7 mouse cellular contexts compared by ENCODE assay signal in the genomic region with DNA sequence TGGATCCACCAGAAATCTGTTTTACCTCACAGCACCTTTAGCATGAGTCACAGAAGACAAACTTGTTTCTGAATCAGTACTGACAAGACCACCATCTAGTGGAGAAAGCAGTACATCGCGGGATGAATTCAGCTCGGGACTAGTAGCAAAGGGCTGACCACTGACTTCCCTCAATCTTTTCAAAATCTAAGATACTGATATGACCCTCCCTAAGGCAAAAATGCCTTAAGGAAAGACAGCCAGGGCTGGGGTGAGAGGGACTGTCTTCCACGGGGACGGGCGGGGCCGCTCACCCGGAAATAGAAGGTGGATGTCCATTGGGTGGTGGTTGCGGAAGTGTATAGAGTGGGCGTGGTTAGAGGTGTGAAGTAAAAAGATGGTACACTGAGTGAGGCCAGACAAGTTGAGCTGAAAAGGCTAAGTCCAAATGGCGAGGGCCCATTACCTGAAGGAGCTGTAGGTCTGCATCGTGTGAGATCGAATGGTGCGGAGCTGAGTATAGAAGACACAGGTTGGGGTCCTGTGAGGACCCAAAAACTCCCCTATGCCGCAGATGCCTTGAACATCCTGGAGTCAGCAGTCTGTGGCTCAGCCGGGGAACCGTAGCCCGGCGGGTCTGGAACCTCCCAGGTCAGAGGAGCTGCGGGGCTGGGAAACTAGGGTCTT. TPM values are rescaled to one million over a fixed set of nuclear protein-coding genes. Genes with fewer than 3 reads are reported as not detected.
DNase-seq lines count a peak whose midpoint lies in the region; ATAC-seq lines count a peak whose summit lies in the region.

Gene Zfp677 (plus strand): TSS at position 358 of the 666 bp plus-strand sequence.

- no peaks in the 10 kb centered on the region for H3K9me3 ChIP-seq in embryonic facial prominence, embryonic 11.5 days (replicated peaks; ENCODE audit: control insufficient read depth, low read length)
- no peaks in the 10 kb centered on the region for H3K9me3 ChIP-seq in intestine, embryonic 16.5 days (ENCODE audit: control insufficient read depth, low read length)
- no peaks in the 10 kb centered on the region for H3K9me3 ChIP-seq in midbrain, embryonic 10.5 days (replicated peaks)

- H3K36me3 ChIP-seq in embryonic facial prominence, embryonic 11.5 days (replicated peaks; ENCODE audit: control insufficient read depth, insufficient read depth, low read depth, low read length) = no peaks in the 10 kb centered on the region
- H3K36me3 ChIP-seq in intestine, embryonic 16.5 days (ENCODE audit: control insufficient read depth, insufficient read depth, low read length) = no peaks in the 10 kb centered on the region
- no peaks in the 10 kb centered on the region for H3K36me3 ChIP-seq in midbrain, embryonic 10.5 days

- H3K27me3 ChIP-seq in embryonic facial prominence, embryonic 11.5 days (ENCODE audit: control insufficient read depth, insufficient read depth, low read length) = no peaks in the 10 kb centered on the region
- H3K27me3 ChIP-seq in intestine, embryonic 16.5 days (replicated peaks; ENCODE audit: control insufficient read depth, insufficient read depth, low read length) = no peaks in the 10 kb centered on the region
- H3K27me3 ChIP-seq in midbrain, embryonic 10.5 days (ENCODE audit: low read depth, poor library complexity, severe bottlenecking) = no peaks in the 10 kb centered on the region

- DNase-seq in adrenal gland, postnatal 25 days = peak; percentile 63
- DNase-seq in embryonic facial prominence, embryonic 11.5 days (ENCODE audit: low spot score) = peak; percentile 66
- DNase-seq in gonadal fat pad, adult 2 months (ENCODE audit: low read depth) = peak; percentile 67
- peak; percentile 26 for DNase-seq in left cerebral cortex, postnatal 36 days (ENCODE audit: low spot score in 2 of 2)
- peak; percentile 75 for DNase-seq in midbrain, embryonic 10.5 days (ENCODE audit: low spot score)
- peak; percentile 20 to 23 for DNase-seq in right cerebral cortex, postnatal 36 days (ENCODE audit: low spot score in 2 of 2)

- peak within 1 kb of the TSS; percentile 60 for H3K9ac ChIP-seq in embryonic facial prominence, embryonic 11.5 days (replicated peaks; ENCODE audit: low read length)
- peak within 1 kb of the TSS; percentile 61 for H3K9ac ChIP-seq in intestine, embryonic 16.5 days (ENCODE audit: low read depth, low read length)

- H3K4me2 ChIP-seq in embryonic facial prominence, embryonic 11.5 days (ENCODE audit: low read depth, low read length) = peak within 1 kb of the TSS; percentile 81
- peak within 1 kb of the TSS; percentile 91 for H3K4me2 ChIP-seq in intestine, embryonic 16.5 days (ENCODE audit: low read depth, low read length)

- intact Hi-C loops in left cerebral cortex, postnatal 36 days (cut with DNase I) = no loop called here

- 6% methylated on average over 20 of the region's 20 CpGs for WGBS in embryonic facial prominence, embryonic 11.5 days
- WGBS in intestine, embryonic 16.5 days = 4% methylated on average over 20 of the region's 20 CpGs
- WGBS in midbrain, embryonic 10.5 days = 7% methylated on average over 20 of the region's 20 CpGs

- H3K4me1 ChIP-seq in embryonic facial prominence, embryonic 11.5 days (ENCODE audit: control insufficient read depth, insufficient read depth, low read length) = no peaks in the 10 kb centered on the region
- no peaks in the 10 kb centered on the region for H3K4me1 ChIP-seq in intestine, embryonic 16.5 days (ENCODE audit: control insufficient read depth, insufficient read depth, low read length)
- peaks cover 7% of the 10 kb centered on the region for H3K4me1 ChIP-seq in midbrain, embryonic 10.5 days

- H3K4me3 ChIP-seq in embryonic facial prominence, embryonic 11.5 days (ENCODE audit: low read depth, low read length) = peak within 1 kb of the TSS; percentile 48
- H3K4me3 ChIP-seq in intestine, embryonic 16.5 days (ENCODE audit: low read length) = peak within 1 kb of the TSS; percentile 58
- peak within 1 kb of the TSS; percentile 59 for H3K4me3 ChIP-seq in midbrain, embryonic 10.5 days

- H3K27ac ChIP-seq in embryonic facial prominence, embryonic 11.5 days (replicated peaks; ENCODE audit: low read depth, low read length) = no peak within 1 kb of the TSS
- peak within 1 kb of the TSS; percentile 38; the same call in 1 of the 2 replicates for H3K27ac ChIP-seq in intestine, embryonic 16.5 days (ENCODE audit: low read length)
- peak within 1 kb of the TSS; percentile 42; the same call in 1 of the 2 replicates for H3K27ac ChIP-seq in midbrain, embryonic 10.5 days (replicated peaks)

- ATAC-seq in embryonic facial prominence, embryonic 11.5 days (replicated peaks; ENCODE audit: insufficient number of reproducible peaks, low FRiP score, low TSS enrichment, low read depth) = peak; percentile 99
- ATAC-seq in intestine, embryonic 16.5 days = peak; percentile 100

RNA-seq across cellular contexts. Expression of gene Zfp677, which starts in this region (rescaled TPM):
- total RNA-seq in adrenal gland, postnatal 25 days (2021) = 5.3 and 6.0 TPM in 2 replicates
- 3.9 and 5.2 TPM in 2 replicates for polyA plus RNA-seq in embryonic facial prominence, embryonic 11.5 days (2014; fragmentation: Nextera tagmentation; extraction: Ambion mirVana)
- polyA plus RNA-seq in gonadal fat pad, adult 2 months (2012; rRNA removed) = 0.49 and 0.53 TPM in 2 replicates
- 2.6 TPM in 2 replicates for polyA plus RNA-seq in intestine, embryonic 16.5 days (2015; fragmentation: Nextera tagmentation; extraction: Ambion mirVana)
- total RNA-seq in left cerebral cortex, postnatal 36 days (2021) = 1 to 10 TPM in 1 of 2 experiments, under 1 TPM in 1; 0.88 to 1.4 TPM
- polyA plus RNA-seq in midbrain, embryonic 10.5 days (2016; fragmentation: Nextera tagmentation; extraction: Ambion mirVana) = 2.1 and 2.4 TPM in 2 replicates

Comparison
In these comparisons a context has a peak if more than half of its experiments do, and no peak if none do; other contexts are left out.
1. Peak in DNase-seq in gonadal fat pad, adult 2 months; RNA of the gene not detected or under 1 TPM.
2. DNase-seq: peak in every context shown above with its lines; median percentile 75 in midbrain, embryonic 10.5 days; 67 in gonadal fat pad, adult 2 months; 66 in embryonic facial prominence, embryonic 11.5 days; 63 in adrenal gland, postnatal 25 days; 26 in left cerebral cortex, postnatal 36 days; 22 in right cerebral cortex, postnatal 36 days.